Mouse (Mus musculus): ENCODE measurements around the gene Rbm6.

DNA sequence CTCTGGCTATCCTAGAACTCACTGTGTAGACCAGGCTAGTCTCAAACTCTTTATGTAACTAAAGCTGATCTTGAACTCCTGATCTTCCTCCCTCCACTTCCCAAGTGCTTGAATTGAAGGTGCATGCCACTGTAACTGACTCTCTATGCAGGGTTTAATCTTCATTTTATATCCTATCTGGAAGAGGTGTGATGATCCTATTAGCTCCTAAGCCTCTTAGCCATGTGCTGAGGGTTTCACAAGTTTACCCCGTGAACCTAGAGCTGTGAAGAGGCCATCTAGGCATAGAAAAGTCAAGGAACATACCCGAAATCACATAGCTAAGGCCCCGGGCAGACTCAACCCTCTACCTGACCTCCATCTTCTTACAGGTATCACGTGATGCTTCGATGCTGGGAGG is 46.4 kb upstream of the Rbm6 start:
- TF ChIP-seq CTCF (IDR thresholded peaks at IDR 0.05) (no peak), EP300 (IDR thresholded peaks at IDR 0.05) (no peak)
